Mouse (Mus musculus): ENCODE data around the gene Cacna1s.

Gene Cacna1s

GRCm38 (mm10) chr1:136051013-136051315 is 1.6 kb upstream of the Cacna1s start:
- peak; percentile 42 for DNase-seq (ENCODE audit: low spot score)

- DNase-seq (ENCODE audit: low spot score), result peak; percentile 95
Observed at GRCm38 (mm10) chr1:136051465-136051864, 1.1 kb upstream of the Cacna1s start.

GRCm38 (mm10) chr1:136055771-136056170 is 3.2 kb downstream of the Cacna1s start:
- DNase-seq (ENCODE audit: low spot score), result no peak

GRCm38 (mm10) chr1:136058594-136058993 is 6.0 kb downstream of the Cacna1s start:
- no peak for DNase-seq (ENCODE audit: low spot score)

GRCm38 (mm10) chr1:136061041-136061789 is 8.7 kb downstream of the Cacna1s start:
- no peak for DNase-seq (ENCODE audit: low spot score)

GRCm38 (mm10) chr1:136061790-136062141 is 9.2 kb downstream of the Cacna1s start:
- no peak for DNase-seq (ENCODE audit: low spot score)

GRCm38 (mm10) chr1:136063991-136064390 is 11.4 kb downstream of the Cacna1s start:
- DNase-seq (ENCODE audit: low spot score), result no peak

- no peak for DNase-seq (ENCODE audit: low spot score)
Observed at GRCm38 (mm10) chr1:136066621-136067020, 14.1 kb downstream of the Cacna1s start.

- DNase-seq (ENCODE audit: low spot score), result no peak
Observed at GRCm38 (mm10) chr1:136067579-136067978, 15.0 kb downstream of the Cacna1s start.

- peak; percentile 70 for DNase-seq (ENCODE audit: low spot score)
Observed at GRCm38 (mm10) chr1:136076086-136076485, 23.5 kb downstream of the Cacna1s start.

- DNase-seq (ENCODE audit: low spot score), result no peak
Observed at GRCm38 (mm10) chr1:136077656-136078055, 25.1 kb downstream of the Cacna1s start.

- no peak for DNase-seq (ENCODE audit: low spot score)
Observed at GRCm38 (mm10) chr1:136081161-136081560, 28.6 kb downstream of the Cacna1s start.

- no peak for DNase-seq (ENCODE audit: low spot score)
Observed at GRCm38 (mm10) chr1:136085988-136086685, 33.6 kb downstream of the Cacna1s start.

- no peak for DNase-seq (ENCODE audit: low spot score)
Observed at GRCm38 (mm10) chr1:136089368-136090165, 37.0 kb downstream of the Cacna1s start.

- DNase-seq (ENCODE audit: low spot score), result no peak
Observed at GRCm38 (mm10) chr1:136093726-136094125, 41.2 kb downstream of the Cacna1s start.

- DNase-seq (ENCODE audit: low spot score), result no peak
Observed at GRCm38 (mm10) chr1:136094807-136095206, 42.3 kb downstream of the Cacna1s start.

GRCm38 (mm10) chr1:136102094-136102493 is 49.5 kb downstream of the Cacna1s start:
- no peak for DNase-seq (ENCODE audit: low spot score)

GRCm38 (mm10) chr1:136102551-136102950 is 50.0 kb downstream of the Cacna1s start:
- no peak for DNase-seq (ENCODE audit: low spot score)

- no peak for DNase-seq (ENCODE audit: low spot score)
Observed at GRCm38 (mm10) chr1:136102981-136103380, 50.4 kb downstream of the Cacna1s start.

GRCm38 (mm10) chr1:136103696-136104095 is 51.1 kb downstream of the Cacna1s start:
- DNase-seq (ENCODE audit: low spot score), result no peak

GRCm38 (mm10) chr1:136104741-136105140 is 52.2 kb downstream of the Cacna1s start:
- DNase-seq (ENCODE audit: low spot score), result no peak

GRCm38 (mm10) chr1:136109464-136109863 is 56.9 kb downstream of the Cacna1s start:
- no peak for DNase-seq (ENCODE audit: low spot score)

GRCm38 (mm10) chr1:136116183-136116582 is 63.6 kb downstream of the Cacna1s start:
- peak; percentile 80 for DNase-seq (ENCODE audit: low spot score)
